ENCODE assay signal across 23 mouse cellular contexts in the genomic region with DNA sequence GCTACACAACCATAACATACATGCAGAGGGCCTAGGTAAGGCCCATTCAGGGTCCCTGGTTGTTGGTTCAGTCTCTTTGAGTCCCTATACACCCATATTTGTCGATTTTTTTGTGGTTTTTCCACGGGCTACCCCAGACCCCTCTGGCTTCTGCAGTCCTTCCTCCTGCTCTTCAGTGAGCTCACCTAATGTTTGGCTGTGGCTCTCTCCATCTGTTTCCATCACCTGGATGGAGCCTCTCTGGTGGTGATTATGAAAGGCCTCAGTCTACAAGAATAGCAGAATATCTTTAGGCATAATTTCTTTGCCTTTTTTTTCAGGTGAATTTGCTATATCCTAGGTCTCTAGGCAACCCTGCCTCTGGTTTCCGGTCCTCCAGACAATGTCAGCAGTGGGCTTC.
DNase-seq lines count a peak whose midpoint lies in the region; ATAC-seq lines count a peak whose summit lies in the region.
"Had no signal": no experiment of that assay in that cellular context is flagged by ENCODE, and none has a peak within 500 bp of the region (broad histone marks: within the 10 kb centered on the region; RNA-seq: fewer than 3 reads in every experiment).

No protein-coding gene starts in this region.

- H3K27me3 ChIP-seq in midbrain, embryonic 11.5 days (ENCODE audit: control insufficient read depth, insufficient read depth, low read length): no peaks in the 10 kb centered on the region; the same call in 1 of the 2 replicates
- H3K27me3 ChIP-seq in midbrain, embryonic 15.5 days (replicated peaks): no peaks in the 10 kb centered on the region
- H3K27me3 ChIP-seq in forebrain, embryonic 16.5 days (replicated peaks; ENCODE audit: control insufficient read depth, insufficient read depth, low read length): no peaks in the 10 kb centered on the region
- no peaks in the 10 kb centered on the region for H3K27me3 ChIP-seq in hindbrain, embryonic 14.5 days (ENCODE audit: control insufficient read depth, insufficient read depth, low read length)
- H3K27me3 ChIP-seq: CH12.LX; embryonic facial prominence, embryonic 13.5 days; forebrain, embryonic 12.5 days; heart, embryonic 15.5 days; hindbrain, embryonic 13.5 days; intestine, embryonic 15.5 days had no signal

- no peaks in the 10 kb centered on the region for H3K9me3 ChIP-seq in midbrain, embryonic 11.5 days (ENCODE audit: control insufficient read depth, low read length)
- H3K9me3 ChIP-seq in midbrain, embryonic 15.5 days: no peaks in the 10 kb centered on the region
- H3K9me3 ChIP-seq in forebrain, embryonic 16.5 days (ENCODE audit: control insufficient read depth, low read length): no peaks in the 10 kb centered on the region
- H3K9me3 ChIP-seq in hindbrain, embryonic 14.5 days (ENCODE audit: control insufficient read depth, low read length): no peaks in the 10 kb centered on the region
- H3K9me3 ChIP-seq: embryonic facial prominence, embryonic 13.5 days; forebrain, embryonic 12.5 days; heart, embryonic 10.5 days; heart, embryonic 15.5 days; hindbrain, embryonic 13.5 days; intestine, embryonic 15.5 days had no signal

- peak; percentile 60 for ATAC-seq in cerebellum, adult (ENCODE audit: insufficient number of reproducible peaks, low FRiP score, low TSS enrichment)
- ATAC-seq in midbrain, embryonic 11.5 days (ENCODE audit: low FRiP score): no peak
- no peak for ATAC-seq in midbrain, embryonic 15.5 days (replicated peaks)
- ATAC-seq in forebrain, embryonic 16.5 days: no peak
- ATAC-seq in hindbrain, embryonic 14.5 days (ENCODE audit: low FRiP score): no peak
- ATAC-seq: activated CD4-positive, CD25-positive, alpha-beta regulatory T cell, adult 4 months; intestine, embryonic 15.5 days; Patski had no signal

- DNase-seq in cerebellum, postnatal 4 days (ENCODE audit: low spot score in 2 of 2): no peak
- DNase-seq in midbrain, embryonic 11.5 days (ENCODE audit: low spot score, missing footprints): peak; percentile 56
- peak; percentile 61 for DNase-seq in cerebellum, adult 9-11 months
- DNase-seq in adrenal gland, adult 8-10 months: no peak
- no peak for DNase-seq in hindbrain, embryonic 14.5 days (ENCODE audit: low spot score)
- DNase-seq: adrenal gland, postnatal 25 days; forebrain, postnatal 0 days; gastrocnemius, postnatal 36 days; heart, adult 18-20 months; heart, postnatal 14 days; kidney, adult 18-20 months had no signal

- H3K4me3 ChIP-seq in midbrain, embryonic 11.5 days (ENCODE audit: low read depth, low read length): no peak overlapping the region
- no peak overlapping the region for H3K4me3 ChIP-seq in midbrain, embryonic 15.5 days
- no peak overlapping the region for H3K4me3 ChIP-seq in forebrain, embryonic 16.5 days (replicated peaks; ENCODE audit: low read length)
- no peak overlapping the region for H3K4me3 ChIP-seq in hindbrain, embryonic 14.5 days (replicated peaks; ENCODE audit: low read length)
- H3K4me3 ChIP-seq: embryonic facial prominence, embryonic 13.5 days; forebrain, embryonic 12.5 days; heart, embryonic 10.5 days; heart, embryonic 15.5 days; hindbrain, embryonic 13.5 days; intestine, embryonic 15.5 days had no signal

- no peak overlapping the region for H3K27ac ChIP-seq in midbrain, embryonic 11.5 days (ENCODE audit: low read depth, low read length)
- H3K27ac ChIP-seq in midbrain, embryonic 15.5 days: no peak overlapping the region
- H3K27ac ChIP-seq in forebrain, embryonic 16.5 days (ENCODE audit: low read length): no peak overlapping the region
- no peak overlapping the region for H3K27ac ChIP-seq in hindbrain, embryonic 14.5 days
- H3K27ac ChIP-seq: embryonic facial prominence, embryonic 13.5 days; forebrain, embryonic 12.5 days; heart, embryonic 10.5 days; heart, embryonic 15.5 days; hindbrain, embryonic 13.5 days; intestine, embryonic 15.5 days had no signal

- 64% methylated on average over 3 of the region's 3 CpGs for WGBS in midbrain, embryonic 11.5 days
- WGBS in midbrain, embryonic 15.5 days: 66% methylated on average over 3 of the region's 3 CpGs
- 78% methylated on average over 3 of the region's 3 CpGs for WGBS in forebrain, embryonic 16.5 days
- 81% methylated on average over 3 of the region's 3 CpGs for WGBS in hindbrain, embryonic 14.5 days

- H3K4me2 ChIP-seq in midbrain, embryonic 11.5 days: no peak overlapping the region
- no peak overlapping the region for H3K4me2 ChIP-seq in midbrain, embryonic 15.5 days
- no peak overlapping the region for H3K4me2 ChIP-seq in forebrain, embryonic 16.5 days (ENCODE audit: low read length)
- H3K4me2 ChIP-seq in hindbrain, embryonic 14.5 days (replicated peaks): no peak overlapping the region
- H3K4me2 ChIP-seq: embryonic facial prominence, embryonic 13.5 days; forebrain, embryonic 12.5 days; heart, embryonic 15.5 days; hindbrain, embryonic 13.5 days; intestine, embryonic 15.5 days had no signal

- no peaks in the 10 kb centered on the region for H3K36me3 ChIP-seq in midbrain, embryonic 11.5 days (ENCODE audit: control insufficient read depth, insufficient read depth, low read length)
- no peaks in the 10 kb centered on the region for H3K36me3 ChIP-seq in midbrain, embryonic 15.5 days (replicated peaks)
- H3K36me3 ChIP-seq in forebrain, embryonic 16.5 days (ENCODE audit: control insufficient read depth, insufficient read depth): no peaks in the 10 kb centered on the region
- H3K36me3 ChIP-seq in hindbrain, embryonic 14.5 days (replicated peaks; ENCODE audit: control insufficient read depth, insufficient read depth): no peaks in the 10 kb centered on the region
- H3K36me3 ChIP-seq: embryonic facial prominence, embryonic 13.5 days; forebrain, embryonic 12.5 days; heart, embryonic 10.5 days; heart, embryonic 15.5 days; hindbrain, embryonic 13.5 days; intestine, embryonic 15.5 days had no signal

- no peak overlapping the region for H3K9ac ChIP-seq in midbrain, embryonic 11.5 days (ENCODE audit: low read length)
- H3K9ac ChIP-seq in midbrain, embryonic 15.5 days: no peak overlapping the region
- H3K9ac ChIP-seq in forebrain, embryonic 16.5 days (replicated peaks; ENCODE audit: low read depth, low read length): no peak overlapping the region
- no peak overlapping the region for H3K9ac ChIP-seq in hindbrain, embryonic 14.5 days
- H3K9ac ChIP-seq: embryonic facial prominence, embryonic 13.5 days; forebrain, embryonic 12.5 days; forebrain, postnatal 0 days; heart, embryonic 15.5 days; hindbrain, embryonic 13.5 days; intestine, embryonic 15.5 days had no signal

- H3K4me1 ChIP-seq in midbrain, embryonic 11.5 days (ENCODE audit: control insufficient read depth, insufficient read depth, low read length): no peaks in the 10 kb centered on the region
- H3K4me1 ChIP-seq in midbrain, embryonic 15.5 days: no peaks in the 10 kb centered on the region
- H3K4me1 ChIP-seq in forebrain, embryonic 16.5 days (replicated peaks; ENCODE audit: control insufficient read depth, insufficient read depth, low read length): peaks cover 4% of the 10 kb centered on the region; the same call in 1 of the 2 replicates
- H3K4me1 ChIP-seq in hindbrain, embryonic 14.5 days (replicated peaks; ENCODE audit: control insufficient read depth, insufficient read depth, low read length): no peaks in the 10 kb centered on the region
- H3K4me1 ChIP-seq: forebrain, embryonic 12.5 days; hindbrain, embryonic 13.5 days; intestine, embryonic 15.5 days had no signal

Comparison
In these comparisons a context has a peak if more than half of its experiments do, and no peak if none do; other contexts are left out.
1. DNase-seq: peak in midbrain, embryonic 11.5 days (single experiment) and cerebellum, adult 9-11 months (single experiment); none in cerebellum, postnatal 4 days (0 of 2), adrenal gland, adult 8-10 months (single experiment) and hindbrain, embryonic 14.5 days (single experiment).